Mouse (Mus musculus) bone marrow macrophage, adult 2 months (primary cell): ENCODE measurements at regions not wholly inside any gene's neighbourhood (a gene's known extent, or its start where the extent isn't known, plus 50 kb on each side); places are given as distances from the start of the nearest gene placed in this dataset.

Experiments used
- CTCF ChIP-seq: IDR thresholded peaks from 2 replicates; pipeline ENCODE4 v1.5.1; 2012; ENCODE audit warnings: low read depth, mild to moderate bottlenecking, low read length, moderate library complexity
- POLR2A ChIP-seq: IDR thresholded peaks from 2 replicates; pipeline ENCODE4 v1.6.1; 2012; ENCODE audit warnings: mild to moderate bottlenecking, low read depth, low read length, borderline replicate concordance

- no peak for TF ChIP-seq CTCF
- TF ChIP-seq POLR2A = no peak
These were observed 2166.8 kb upstream of the Lrrc6 start for GRCm38 (mm10) chr15:68667462-68667861.
